15 mouse cellular contexts compared by ENCODE assay signal in genomic region chr7:29032685-29033084, GRCm38 (mm10). TPM values are rescaled to one million over a fixed set of nuclear protein-coding genes. Genes with fewer than 3 reads are reported as not detected.
DNase-seq lines count a peak whose midpoint lies in the region; ATAC-seq and TF ChIP-seq lines count a peak whose summit lies in the region.
"Had no signal": no experiment of that assay in that cellular context is flagged by ENCODE, and none has a peak within 500 bp of the region (broad histone marks: within the 10 kb centered on the region; RNA-seq: fewer than 3 reads in every experiment).

No protein-coding gene starts in this region.

- H3K9ac ChIP-seq in heart, postnatal 0 days (replicated peaks; ENCODE audit: low read depth, low read length) = no peak overlapping the region
- H3K9ac ChIP-seq in midbrain, postnatal 0 days (replicated peaks; ENCODE audit: low read length, poor library complexity, severe bottlenecking) = no peak overlapping the region
- H3K9ac ChIP-seq in midbrain, embryonic 15.5 days = no peak overlapping the region
- H3K9ac ChIP-seq: liver, embryonic 13.5 days had no signal

- no peak for ATAC-seq in heart, postnatal 0 days (ENCODE audit: insufficient read depth, low read depth)
- ATAC-seq in midbrain, postnatal 0 days (ENCODE audit: low FRiP score) = no peak
- no peak for ATAC-seq in midbrain, embryonic 15.5 days (replicated peaks)
- ATAC-seq in Patski = no peak
- ATAC-seq in neutrophil, adult 5-6 weeks (ENCODE audit: extremely low read depth, insufficient number of reproducible peaks, low FRiP score, poor library complexity, severe bottlenecking) = peak; percentile 41; the same call in 1 of the 2 replicates

- POLR2A ChIA-PET in Patski (lab: Charles Lee) = no interaction called here

- H3K4me2 ChIP-seq in heart, postnatal 0 days (ENCODE audit: low read depth, low read length) = no peak overlapping the region
- no peak overlapping the region for H3K4me2 ChIP-seq in midbrain, postnatal 0 days (ENCODE audit: low read depth, low read length, poor library complexity, severe bottlenecking)
- no peak overlapping the region for H3K4me2 ChIP-seq in midbrain, embryonic 15.5 days
- H3K4me2 ChIP-seq: liver, embryonic 13.5 days had no signal

- CTCF ChIA-PET in Patski (lab: Charles Lee) = no interaction called here

- no peaks in the 10 kb centered on the region for H3K27me3 ChIP-seq in heart, postnatal 0 days (ENCODE audit: control insufficient read depth, insufficient read depth, low read length)
- H3K27me3 ChIP-seq in heart, embryonic 10.5 days (ENCODE audit: insufficient read depth, poor library complexity, severe bottlenecking) = no peaks in the 10 kb centered on the region
- H3K27me3 ChIP-seq in midbrain, postnatal 0 days (ENCODE audit: insufficient read depth, low read length) = no peaks in the 10 kb centered on the region
- H3K27me3 ChIP-seq in midbrain, embryonic 15.5 days (replicated peaks) = no peaks in the 10 kb centered on the region
- H3K27me3 ChIP-seq in Patski = peaks cover 3% of the 10 kb centered on the region
- no peaks in the 10 kb centered on the region for H3K27me3 ChIP-seq in hindbrain, embryonic 10.5 days (ENCODE audit: insufficient read depth, poor library complexity, severe bottlenecking)
- H3K27me3 ChIP-seq: liver, embryonic 13.5 days; megakaryocyte, embryonic 14.5 days had no signal

- 86% methylated on average over 5 of the region's 5 CpGs for WGBS in heart, postnatal 0 days
- WGBS in heart, embryonic 10.5 days = 84% methylated on average over 5 of the region's 5 CpGs
- WGBS in midbrain, postnatal 0 days = 84% methylated on average over 5 of the region's 5 CpGs
- 89% methylated on average over 5 of the region's 5 CpGs for WGBS in midbrain, embryonic 15.5 days
- 85% methylated on average over 5 of the region's 5 CpGs for WGBS in hindbrain, embryonic 10.5 days

- H3K4me1 ChIP-seq in heart, postnatal 0 days (ENCODE audit: control insufficient read depth, insufficient read depth) = no peaks in the 10 kb centered on the region
- no peaks in the 10 kb centered on the region for H3K4me1 ChIP-seq in heart, embryonic 10.5 days
- no peaks in the 10 kb centered on the region for H3K4me1 ChIP-seq in midbrain, postnatal 0 days (ENCODE audit: insufficient read depth, low read length)
- H3K4me1 ChIP-seq in midbrain, embryonic 15.5 days = no peaks in the 10 kb centered on the region
- H3K4me1 ChIP-seq in hindbrain, embryonic 10.5 days (replicated peaks) = no peaks in the 10 kb centered on the region

- no peak overlapping the region for H3K27ac ChIP-seq in heart, postnatal 0 days (ENCODE audit: low read depth)
- no peak overlapping the region for H3K27ac ChIP-seq in heart, embryonic 10.5 days
- H3K27ac ChIP-seq in midbrain, postnatal 0 days (ENCODE audit: low read depth, low read length) = no peak overlapping the region
- H3K27ac ChIP-seq in midbrain, embryonic 15.5 days = no peak overlapping the region
- no peak overlapping the region for H3K27ac ChIP-seq in hindbrain, embryonic 10.5 days
- H3K27ac ChIP-seq: liver, embryonic 13.5 days had no signal

- TF ChIP-seq EP300 in heart, postnatal 0 days (IDR thresholded peaks at IDR 0.05; ENCODE audit: low read depth) = no peak

- no peaks in the 10 kb centered on the region for H3K36me3 ChIP-seq in heart, postnatal 0 days (replicated peaks; ENCODE audit: control insufficient read depth, insufficient read depth, low read length)
- no peaks in the 10 kb centered on the region for H3K36me3 ChIP-seq in heart, embryonic 10.5 days
- H3K36me3 ChIP-seq in midbrain, postnatal 0 days (ENCODE audit: insufficient read depth, low read length) = no peaks in the 10 kb centered on the region
- no peaks in the 10 kb centered on the region for H3K36me3 ChIP-seq in midbrain, embryonic 15.5 days (replicated peaks)
- no peaks in the 10 kb centered on the region for H3K36me3 ChIP-seq in hindbrain, embryonic 10.5 days
- H3K36me3 ChIP-seq: liver, embryonic 13.5 days had no signal

- no peak overlapping the region for H3K4me3 ChIP-seq in heart, postnatal 0 days (ENCODE audit: low read depth, low read length)
- H3K4me3 ChIP-seq in heart, embryonic 10.5 days = no peak overlapping the region
- no peak overlapping the region for H3K4me3 ChIP-seq in midbrain, postnatal 0 days (ENCODE audit: low read depth, low read length)
- H3K4me3 ChIP-seq in midbrain, embryonic 15.5 days = no peak overlapping the region
- no peak overlapping the region for H3K4me3 ChIP-seq in hindbrain, embryonic 10.5 days
- H3K4me3 ChIP-seq: liver, embryonic 13.5 days had no signal

- no peak for DNase-seq in heart, postnatal 0 days (ENCODE audit: low spot score)
- no peak for DNase-seq in heart, embryonic 10.5 days (ENCODE audit: low spot score)
- peak; percentile 30 for DNase-seq in midbrain, postnatal 0 days (ENCODE audit: low spot score)
- DNase-seq in Patski (ENCODE audit: low read depth, low spot score) = no peak
- no peak for DNase-seq in left cerebral cortex, adult 9 months (ENCODE audit: low spot score in 2 of 2)
- DNase-seq in hindbrain, embryonic 10.5 days (ENCODE audit: low spot score) = no peak
- DNase-seq: heart, adult 18-20 months; heart, postnatal 36 days; kidney, postnatal 10 days; layer of hippocampus, postnatal 36 days; liver, embryonic 13.5 days; thymus, postnatal 25 days had no signal

- no peaks in the 10 kb centered on the region for H3K9me3 ChIP-seq in heart, postnatal 0 days (replicated peaks; ENCODE audit: control insufficient read depth, low read length)
- no peaks in the 10 kb centered on the region for H3K9me3 ChIP-seq in heart, embryonic 10.5 days
- H3K9me3 ChIP-seq in midbrain, postnatal 0 days (ENCODE audit: low read length) = no peaks in the 10 kb centered on the region
- H3K9me3 ChIP-seq in midbrain, embryonic 15.5 days = no peaks in the 10 kb centered on the region
- 0 out of 2 replicates have a peak, but pooled peaks cover 5% of the 10 kb centered on the region for H3K9me3 ChIP-seq in hindbrain, embryonic 10.5 days
- H3K9me3 ChIP-seq: liver, embryonic 13.5 days had no signal

- TF ChIP-seq CTCF in heart, postnatal 0 days (IDR thresholded peaks at IDR 0.05; ENCODE audit: low read depth) = peak; percentile 23; the same call in 1 of the 2 replicates
- TF ChIP-seq CTCF in midbrain, postnatal 0 days (IDR thresholded peaks at IDR 0.05) = peak; percentile 58
- TF ChIP-seq CTCF in Patski (IDR thresholded peaks at IDR 0.05) = peak; percentile 67

- in situ Hi-C loops in Patski (cut with MboI; ENCODE audit: low pct_unique_long_range_greater_than_20kb) = loop anchor here (10.0 kb wide), 2 partner anchors 48 to 138 kb away; partner anchors contain the start of genes Eif3k and Map4k1

RNA-seq across cellular contexts. Expression of gene Map4k1, which starts 50.8 kb away (rescaled TPM):
- total RNA-seq in heart, postnatal 0 days (2014; rRNA removed; ENCODE audit: low replicate concordance) = 0.15 TPM in 1 of 2 replicates, not detected in the other
- polyA plus RNA-seq in heart, postnatal 0 days (2015; fragmentation: Nextera tagmentation; extraction: Ambion mirVana) = 1.4 and 1.8 TPM in 2 replicates
- polyA plus RNA-seq in heart, embryonic 10.5 days (2016; fragmentation: Nextera tagmentation; extraction: Ambion mirVana) = 9.9 and 14.3 TPM in 2 replicates
- 5.6 and 17.4 TPM in 2 replicates for total RNA-seq in midbrain, postnatal 0 days (2014; rRNA removed)
- 18.2 and 21.0 TPM in 2 replicates for polyA plus RNA-seq in midbrain, postnatal 0 days (2015; fragmentation: Nextera tagmentation; extraction: Ambion mirVana)
- 8.5 and 11.4 TPM in 2 replicates for polyA plus RNA-seq in midbrain, embryonic 15.5 days (2015; fragmentation: Nextera tagmentation; extraction: Ambion mirVana)
- polyA plus RNA-seq in Patski (2021) = 4.7 TPM
- total RNA-seq in neutrophil, adult 5-6 weeks (2017) = 132 and 154 TPM in 2 replicates
- 8.8 and 9.0 TPM in 2 replicates for polyA plus RNA-seq in hindbrain, embryonic 10.5 days (2016; fragmentation: Nextera tagmentation; extraction: Ambion mirVana)

RNA-seq across cellular contexts. Expression of gene Eif3k, which starts 51.0 kb away (rescaled TPM):
- total RNA-seq in heart, postnatal 0 days (2014; rRNA removed; ENCODE audit: low replicate concordance) = 366 and 476 TPM in 2 replicates
- polyA plus RNA-seq in heart, postnatal 0 days (2015; fragmentation: Nextera tagmentation; extraction: Ambion mirVana) = 261 and 264 TPM in 2 replicates
- polyA plus RNA-seq in heart, embryonic 10.5 days (2016; fragmentation: Nextera tagmentation; extraction: Ambion mirVana) = 289 and 329 TPM in 2 replicates
- total RNA-seq in midbrain, postnatal 0 days (2014; rRNA removed) = 405 and 482 TPM in 2 replicates
- 292 and 309 TPM in 2 replicates for polyA plus RNA-seq in midbrain, postnatal 0 days (2015; fragmentation: Nextera tagmentation; extraction: Ambion mirVana)
- polyA plus RNA-seq in midbrain, embryonic 15.5 days (2015; fragmentation: Nextera tagmentation; extraction: Ambion mirVana) = 269 and 284 TPM in 2 replicates
- 328 TPM for polyA plus RNA-seq in Patski (2021)
- 191 and 195 TPM in 2 replicates for total RNA-seq in neutrophil, adult 5-6 weeks (2017)
- polyA plus RNA-seq in hindbrain, embryonic 10.5 days (2016; fragmentation: Nextera tagmentation; extraction: Ambion mirVana) = 426 and 432 TPM in 2 replicates
